Mouse (Mus musculus) liver, postnatal 0 days (tissue): ENCODE results near the gene Atf5. TPM values are rescaled to one million over a fixed set of nuclear protein-coding genes. Genes with fewer than 3 reads are reported as not detected.

Experiments
- ATAC-seq: fragments of 200-750 bp; cut with Nextera tagmentation; 2 replicates; pipeline ENCODE4 v1.8.0; 2017; ENCODE audit warnings: mild to moderate bottlenecking, moderate library complexity
- DNase-seq: peaks from one replicate; pipeline ENCODE4 v3.0.0-alpha.2; 2016
- H3K27ac ChIP-seq: fragments of 300-500 bp; sonication (generic); 2 replicates; pipeline ENCODE4 v1.5.1; 2014; ENCODE audit warnings: antibody characterized with exemption, moderate library complexity, mild to moderate bottlenecking, low read depth
- H3K27me3 ChIP-seq: fragments of 300-500 bp; sonication (generic); 2 replicates; pipeline ENCODE4 v1.6.1; 2014; ENCODE audit warnings: low read length, control low read depth, mixed read lengths; ENCODE audit not compliant: insufficient read depth
- H3K36me3 ChIP-seq: fragments of 300-500 bp; sonication (generic); replicated peaks from 2 replicates; pipeline ENCODE4 v1.6.1; 2014; ENCODE audit warnings: mild to moderate bottlenecking, control low read depth, low read length, moderate library complexity, mixed read lengths; ENCODE audit not compliant: insufficient read depth
- H3K4me1 ChIP-seq: fragments of 300-500 bp; sonication (generic); 2 replicates; pipeline ENCODE4 v1.6.1; 2014; ENCODE audit warnings: antibody characterized with exemption, mild to moderate bottlenecking, control low read depth; ENCODE audit not compliant: insufficient read depth
- H3K4me2 ChIP-seq: fragments of 300-500 bp; sonication (generic); 2 replicates; pipeline ENCODE4 v1.6.1; 2014; ENCODE audit warnings: low read depth, mild to moderate bottlenecking, low read length, moderate library complexity, mixed read lengths
- H3K4me3 ChIP-seq: fragments of 300-500 bp; sonication (generic); 2 replicates; pipeline ENCODE4 v1.5.1; 2014; ENCODE audit warnings: low read depth, low read length
- H3K9ac ChIP-seq: fragments of 300-500 bp; sonication (generic); replicated peaks from 2 replicates; pipeline ENCODE4 v1.6.1; 2014; ENCODE audit warnings: mild to moderate bottlenecking, moderate library complexity
- H3K9me3 ChIP-seq: fragments of 300-500 bp; sonication (generic); 2 replicates; pipeline ENCODE4 v1.6.1; 2016; ENCODE audit warnings: mild to moderate bottlenecking, control low read depth, low read length, mixed read lengths
- CTCF ChIP-seq: sonication (generic); IDR thresholded peaks from 2 replicates; pipeline ENCODE4 v1.5.1; 2016; ENCODE audit warnings: antibody characterized with exemption, low read depth
- EP300 ChIP-seq: IDR thresholded peaks from 2 replicates; pipeline ENCODE4 v1.6.1; 2016; ENCODE audit warnings: antibody characterized with exemption, low read depth, mild to moderate bottlenecking
- WGBS: fragments of 180-500 bp; shearing (Covaris S2); extraction: QIAGEN DNeasy Blood & Tissue Kit; methylation state at CpG from one replicate; pipeline ENCODE4 v1.1.7; 2014; ENCODE audit not compliant: insufficient replicate concordance; 5-methylcytosine and 5-hydroxymethylcytosine counted together
- polyA plus RNA-seq: library from polyadenylated mRNA; unstranded; fragments of >200 nt; fragmentation: Nextera tagmentation; extraction: Ambion mirVana; gene quantifications from 2 replicates; pipeline ENCODE4 v1.2.1, GENCODE M21; 2015

Gene Atf5
- 66.6 and 72.5 TPM in 2 replicates for polyA plus RNA-seq

DNA sequence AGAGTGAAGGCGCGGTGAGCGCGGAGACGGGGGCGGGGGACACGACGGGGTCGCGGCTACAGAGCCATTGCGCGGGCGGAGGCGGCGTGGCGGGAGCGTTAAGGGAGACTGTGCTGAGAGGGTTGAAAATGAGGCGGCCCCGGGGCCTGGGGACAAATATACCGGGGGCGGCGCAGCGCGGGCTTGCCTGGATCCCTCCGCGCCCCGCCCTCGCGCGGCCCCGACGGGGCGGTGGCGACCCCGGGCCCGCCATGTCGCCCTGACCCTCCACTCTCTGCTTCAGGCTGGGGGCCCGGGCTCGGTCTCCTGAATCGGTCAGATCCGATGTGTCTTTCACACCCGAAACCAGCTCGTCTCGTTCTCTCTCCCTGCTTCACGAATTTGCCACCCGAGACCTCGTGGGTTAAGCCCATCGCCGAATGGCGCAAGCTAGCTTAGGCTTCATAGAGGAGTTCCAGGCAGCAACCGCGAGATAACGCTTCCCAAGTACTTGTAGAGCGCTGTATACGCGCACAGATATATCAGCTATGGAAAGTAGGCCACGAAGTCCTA is at the start of gene Atf5:
Gene Atf5, minus strand, starts transcription at position 189 of the 552 bp plus-strand sequence.
- DNase-seq (peak; percentile 83), ATAC-seq (peak; percentile 37)
- Histone ChIP-seq H3K36me3 (peaks cover 15% of the 10 kb centered on the region), H3K27me3 (no peaks in the 10 kb centered on the region), H3K27ac (peak within 1 kb of the TSS; percentile 98), H3K9ac (peak within 1 kb of the TSS; percentile 96), H3K9me3 (no peaks in the 10 kb centered on the region), H3K4me1 (peaks cover 48% of the 10 kb centered on the region), H3K4me3 (peak within 1 kb of the TSS; percentile 86), H3K4me2 (peak within 1 kb of the TSS; percentile 86)
- TF ChIP-seq CTCF (no peak), EP300 (no peak)
- 5% methylated on average over 52 of the region's 57 CpGs for WGBS

DNA sequence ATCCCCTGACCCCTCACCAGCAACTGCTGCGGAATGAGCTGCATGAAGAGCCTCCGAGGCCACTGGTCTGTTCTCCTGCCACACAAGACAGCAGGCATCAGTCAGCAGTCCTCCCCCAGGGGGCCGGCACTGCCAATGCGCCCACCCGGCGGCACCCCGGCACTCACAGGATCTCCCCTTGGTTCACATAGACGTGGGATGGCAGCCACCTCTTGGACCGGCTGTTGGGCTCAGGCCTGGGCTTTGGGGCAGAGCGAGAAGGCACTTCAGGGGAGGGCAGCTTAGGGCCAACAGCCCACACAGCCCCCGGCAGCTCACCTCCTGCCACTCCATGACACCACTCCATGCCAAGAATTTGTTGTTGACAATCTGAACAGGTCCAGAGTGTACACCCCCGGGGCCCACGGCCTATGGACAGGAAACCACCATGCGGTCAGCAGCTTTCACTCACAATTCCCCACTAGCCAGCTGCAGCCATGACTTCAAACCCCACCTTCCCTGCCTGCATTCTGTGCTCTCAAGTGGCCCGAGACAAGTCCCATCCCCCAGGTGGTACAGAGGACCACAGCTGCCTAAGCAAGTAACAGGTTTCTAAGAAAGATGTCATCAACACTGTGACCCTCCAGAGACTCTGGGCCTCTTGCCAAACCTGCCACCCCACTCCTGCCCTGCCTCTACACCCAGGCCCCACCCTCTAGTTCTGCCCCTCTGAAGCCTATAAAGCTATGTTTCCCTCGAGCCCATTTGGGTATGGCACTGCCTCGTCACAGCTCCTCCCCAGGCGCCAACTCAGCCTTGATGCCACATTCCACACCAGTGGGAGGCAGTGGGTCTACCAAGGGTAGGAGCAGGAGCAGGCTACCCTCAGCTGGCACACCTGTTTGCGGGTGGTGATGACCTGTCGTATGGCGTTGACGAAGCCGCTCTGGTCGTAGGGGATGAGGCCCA is 48.4 kb upstream of the Atf5 start:
- TF ChIP-seq CTCF (no peak), EP300 (no peak)
- Histone ChIP-seq H3K9me3 (no peaks in the 10 kb centered on the region), H3K4me3 (no peak overlapping the region), H3K36me3 (peaks cover 33% of the 10 kb centered on the region), H3K4me1 (peaks cover 43% of the 10 kb centered on the region), H3K27ac (0 out of 2 replicates have a peak overlapping the region, but pooled peaks have one; percentile 46), H3K9ac (peak overlapping the region; percentile 11; the same call in 1 of the 2 replicates), H3K4me2 (no peak overlapping the region), H3K27me3 (no peaks in the 10 kb centered on the region)
- no peak for ATAC-seq
- DNase-seq: peak; percentile 48
- WGBS: 73% methylated on average over 24 of the region's 24 CpGs

DNA sequence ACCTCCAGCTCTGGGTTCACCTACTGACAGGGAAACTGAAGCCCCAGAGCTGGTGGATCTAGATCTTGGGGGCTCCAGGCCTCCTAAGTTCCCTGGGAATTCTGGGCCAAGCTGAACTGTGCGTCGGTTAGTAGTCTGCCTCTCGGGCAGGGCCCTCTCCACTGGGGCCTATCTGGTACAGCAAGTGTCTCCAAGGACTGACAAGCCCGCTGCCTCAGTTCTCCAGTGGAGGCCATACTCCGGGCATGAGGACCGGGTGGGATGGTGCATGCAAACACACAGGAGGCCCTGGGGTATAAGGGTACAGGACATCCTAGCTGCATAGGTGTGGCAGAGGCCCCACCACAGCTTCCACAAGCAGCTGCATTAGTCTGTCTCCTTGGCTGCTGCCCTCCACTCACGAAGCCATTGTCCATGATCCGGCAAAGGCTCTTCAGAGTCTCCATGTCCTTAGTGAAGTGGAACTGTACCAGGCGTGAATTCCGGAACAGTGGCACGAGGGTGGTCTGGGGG is 47.6 kb upstream of the Atf5 start:
- H3K9me3 ChIP-seq: no peaks in the 10 kb centered on the region
- no peak overlapping the region for H3K4me3 ChIP-seq
- DNase-seq (no peak), ATAC-seq (no peak)
- no peak overlapping the region for H3K4me2 ChIP-seq
- WGBS: 87% methylated on average over 11 of the region's 11 CpGs
- H3K9ac ChIP-seq: no peak overlapping the region
- peaks cover 42% of the 10 kb centered on the region for H3K4me1 ChIP-seq
- H3K27ac ChIP-seq: no peak overlapping the region
- no peak for TF ChIP-seq EP300
- no peak for TF ChIP-seq CTCF
- no peaks in the 10 kb centered on the region for H3K27me3 ChIP-seq
- peaks cover 38% of the 10 kb centered on the region for H3K36me3 ChIP-seq

DNA sequence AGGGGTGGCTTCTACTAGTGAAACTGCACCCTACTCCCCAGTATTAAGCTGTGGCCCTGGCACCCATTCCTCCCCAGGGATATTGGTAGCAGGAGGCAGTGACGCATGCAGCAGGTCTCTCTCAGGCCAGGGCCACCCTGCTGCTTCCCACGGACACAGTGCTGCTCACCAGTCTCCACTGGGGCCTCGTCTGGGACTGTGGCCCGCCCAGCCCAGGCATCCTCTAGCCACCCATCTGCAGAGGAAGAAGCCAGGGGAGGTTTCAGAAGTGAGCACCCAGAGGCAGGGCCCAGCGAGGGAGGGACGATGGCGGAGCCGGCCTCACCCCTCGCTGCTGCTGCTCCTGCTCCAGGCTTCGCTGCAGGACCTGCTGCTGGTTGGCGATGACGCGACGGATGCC is 46.8 kb upstream of the Atf5 start:
- DNase-seq: no peak
- ATAC-seq: no peak
- H3K4me3 ChIP-seq: no peak overlapping the region

DNA sequence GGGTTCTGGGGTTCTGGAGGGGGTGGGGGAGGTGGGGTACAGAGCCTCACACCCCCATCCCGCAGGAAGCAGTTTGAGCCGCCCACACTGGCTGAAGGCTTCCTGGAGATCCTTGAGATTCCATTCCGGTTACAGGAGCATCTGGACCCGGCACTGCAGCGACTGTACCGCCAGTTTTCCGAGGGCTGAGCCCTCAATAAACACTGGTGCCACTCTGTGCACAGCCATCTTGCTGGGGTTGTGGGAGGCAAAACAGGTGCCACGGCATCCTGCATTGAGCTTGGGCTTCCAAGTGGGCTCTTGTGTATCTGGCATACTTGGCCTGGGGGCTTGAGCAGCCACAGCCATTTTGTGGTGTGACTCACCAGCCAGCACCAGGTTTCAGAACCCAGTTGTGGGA is 46.0 kb upstream of the Atf5 start:
- Histone ChIP-seq H3K36me3 (peaks cover 38% of the 10 kb centered on the region), H3K9ac (no peak overlapping the region), H3K27me3 (no peaks in the 10 kb centered on the region), H3K9me3 (no peaks in the 10 kb centered on the region), H3K4me3 (no peak overlapping the region), H3K27ac (no peak overlapping the region), H3K4me2 (no peak overlapping the region), H3K4me1 (peaks cover 38% of the 10 kb centered on the region)
- TF ChIP-seq EP300 (no peak), CTCF (no peak)
- ATAC-seq (no peak), DNase-seq (no peak)
- 96% methylated on average over 8 of the region's 8 CpGs for WGBS

More for the DNA sequence above, 46.8 kb upstream of the Atf5 start:
- Histone ChIP-seq H3K27ac (no peak overlapping the region), H3K27me3 (no peaks in the 10 kb centered on the region), H3K9ac (no peak overlapping the region), H3K4me2 (no peak overlapping the region), H3K4me1 (peaks cover 40% of the 10 kb centered on the region), H3K9me3 (no peaks in the 10 kb centered on the region), H3K36me3 (peaks cover 38% of the 10 kb centered on the region)
- TF ChIP-seq EP300 (no peak), CTCF (no peak)
- WGBS: 90% methylated on average over 14 of the region's 14 CpGs

DNA sequence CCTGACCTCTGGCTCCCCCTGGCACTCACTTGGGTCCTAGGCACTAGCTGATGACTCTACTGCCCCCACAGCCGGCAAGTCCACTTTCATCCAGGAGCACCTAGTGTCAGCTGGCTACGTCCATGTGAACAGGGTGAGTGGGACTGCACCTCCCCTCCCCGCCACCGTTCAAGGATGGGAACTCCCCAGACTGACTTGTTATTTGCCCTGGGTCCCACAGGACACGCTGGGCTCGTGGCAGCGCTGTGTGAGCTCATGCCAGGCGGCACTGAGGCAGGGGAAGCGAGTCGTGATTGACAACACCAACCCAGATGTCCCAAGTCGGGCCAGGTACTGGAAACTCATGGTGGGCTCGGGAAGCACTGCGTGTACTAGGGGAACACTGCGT is 45.0 kb upstream of the Atf5 start:
- H3K4me3 ChIP-seq: no peak overlapping the region
- H3K9me3 ChIP-seq: no peaks in the 10 kb centered on the region
- H3K4me1 ChIP-seq: peaks cover 31% of the 10 kb centered on the region
- WGBS: 80% methylated on average over 14 of the region's 14 CpGs
- no peaks in the 10 kb centered on the region for H3K27me3 ChIP-seq
- H3K36me3 ChIP-seq: peaks cover 38% of the 10 kb centered on the region
- H3K27ac ChIP-seq: no peak overlapping the region
- no peak overlapping the region for H3K4me2 ChIP-seq
- ATAC-seq: no peak
- DNase-seq: no peak
- H3K9ac ChIP-seq: no peak overlapping the region
- TF ChIP-seq EP300 (no peak), CTCF (no peak)
